Mouse (Mus musculus) adrenal gland, adult 8-10 months (tissue): ENCODE measurements around the gene Mapt. TPM values are rescaled to one million over a fixed set of nuclear protein-coding genes. Genes with fewer than 3 reads are reported as not detected.

ENCODE experiments used
- DNase-seq: peaks from one replicate; pipeline ENCODE4 v3.0.0; 2022
- total RNA-seq, 4 experiments: library from RNA; stranded (reverse); gene quantifications; 2 replicates each; pipeline ENCODE4 v1.2.4; 2022

Gene Mapt
- total RNA-seq, 4 experiments from 2014 or later, result 154 to 281 (median 182) TPM

DNA sequence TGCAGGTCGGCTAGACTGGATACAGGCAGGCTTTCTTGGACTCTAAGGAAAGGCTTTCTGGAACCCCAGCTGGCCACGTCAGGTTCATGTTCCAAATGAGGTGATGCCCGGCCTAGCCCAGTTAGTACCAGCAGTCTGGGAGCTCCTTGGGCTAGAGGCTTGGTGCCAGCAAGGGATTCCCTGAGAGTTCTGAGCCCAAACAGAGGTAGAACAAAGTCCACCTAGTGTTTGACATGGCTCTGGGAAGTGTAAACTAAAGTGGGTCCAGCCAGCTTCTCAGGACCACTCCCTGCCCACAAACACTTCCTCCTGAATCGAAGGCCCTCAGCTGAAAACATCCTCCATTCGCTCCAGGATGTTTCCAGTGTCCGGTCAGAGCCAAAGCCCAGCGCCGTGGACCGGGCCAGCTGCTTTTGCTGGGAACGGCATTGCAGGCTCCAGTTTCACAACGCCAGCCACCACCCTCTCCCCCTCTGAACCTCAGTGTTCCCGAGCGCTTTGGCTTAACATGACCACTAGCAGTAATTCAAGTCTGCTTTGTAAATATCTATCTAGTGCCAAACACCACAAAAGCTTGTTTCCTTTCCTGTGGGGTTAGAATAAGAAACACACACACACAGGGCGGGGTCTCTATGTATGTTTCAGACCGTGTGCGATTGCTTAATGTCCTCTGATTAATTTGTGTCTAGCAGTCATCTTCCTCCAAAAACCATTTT is 85.7 kb downstream of the Mapt start:
- DNase-seq, result no peak

DNA sequence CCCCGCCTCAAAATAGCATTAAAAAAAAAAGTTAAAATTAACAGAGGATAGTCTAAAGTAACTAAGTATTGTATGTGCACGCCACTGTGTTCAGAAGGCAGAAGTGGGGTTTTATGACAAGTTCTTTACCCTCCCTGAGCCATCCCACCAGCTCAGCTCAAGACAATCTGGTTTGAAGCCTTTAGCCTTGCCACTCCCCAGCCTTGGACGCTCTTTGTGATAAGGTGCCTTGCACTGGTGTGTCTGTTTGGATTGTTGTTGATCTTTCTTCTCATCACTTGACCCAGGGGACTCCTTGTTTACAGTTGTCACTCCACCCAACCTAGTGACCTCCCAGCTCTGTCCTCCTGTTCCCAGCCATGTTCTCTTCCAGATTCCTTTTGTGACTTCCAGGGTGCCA is 86.4 kb downstream of the Mapt start:
- DNase-seq, result no peak

- no peak for DNase-seq
Observed at GRCm38 (mm10) chr11:104318940-104319781, 88.0 kb downstream of the Mapt start.

DNA sequence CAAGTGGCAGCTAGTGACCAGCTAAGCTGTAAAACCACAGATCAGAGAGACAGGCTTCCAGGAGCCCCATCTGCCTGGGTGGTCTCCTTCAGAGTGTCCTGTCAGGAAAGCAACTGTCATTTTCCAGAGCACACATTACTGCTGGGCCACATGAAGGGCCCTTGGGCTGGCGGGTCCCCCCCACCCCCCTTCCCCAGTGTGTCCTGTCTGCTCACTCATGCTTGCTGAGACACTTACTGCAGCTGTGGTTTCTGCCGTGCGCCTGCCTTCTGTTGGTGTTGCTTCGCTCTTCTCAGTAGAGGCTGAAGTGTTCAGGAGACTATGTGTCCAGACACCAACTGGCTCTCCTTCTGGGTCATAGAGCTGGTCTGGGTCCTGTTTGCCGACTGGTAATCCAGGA is 89.3 kb downstream of the Mapt start:
- DNase-seq, result no peak

- DNase-seq, result no peak
Observed at GRCm38 (mm10) chr11:104322142-104322541, 91.0 kb downstream of the Mapt start.

- DNase-seq, result no peak
Observed at GRCm38 (mm10) chr11:104327462-104327861, 96.3 kb downstream of the Mapt start.

- no peak for DNase-seq
Observed at GRCm38 (mm10) chr11:104327946-104328345, 96.8 kb downstream of the Mapt start.

DNA sequence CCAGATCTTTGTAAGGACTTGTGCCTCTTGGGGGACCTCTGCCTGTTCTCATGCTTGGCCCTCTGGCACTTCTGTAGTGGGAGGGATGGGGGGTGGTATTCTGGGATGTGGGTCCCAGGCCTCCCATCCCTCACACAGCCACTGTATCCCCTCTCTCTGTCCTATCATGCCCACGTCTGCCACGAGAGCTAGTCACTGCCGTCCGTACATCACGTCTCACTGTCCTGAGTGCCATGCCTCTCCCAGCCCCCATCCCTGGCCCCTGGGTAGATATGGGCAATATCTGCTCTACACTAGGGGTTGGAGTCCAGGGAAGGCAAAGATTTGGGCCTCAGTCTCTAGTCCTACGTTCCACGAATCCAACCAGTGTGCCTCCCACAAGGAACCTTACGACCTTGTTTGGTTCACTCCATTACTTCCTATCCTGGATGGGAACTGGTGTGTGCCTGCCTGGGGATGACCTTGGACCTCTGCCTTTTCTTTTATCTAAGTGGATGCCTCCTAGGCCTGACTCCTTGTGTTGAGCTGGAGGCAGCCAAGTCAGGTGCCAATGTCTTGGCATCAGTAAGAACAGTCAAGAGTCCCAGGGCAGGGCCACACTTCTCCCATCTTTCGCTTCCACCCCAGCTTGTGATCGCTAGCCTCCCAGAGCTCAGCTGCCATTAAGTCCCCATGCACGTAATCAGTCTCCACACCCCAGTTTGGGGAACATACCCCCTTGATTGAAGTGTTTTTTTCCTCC is 98.2 kb downstream of the Mapt start:
- DNase-seq, result no peak

DNA sequence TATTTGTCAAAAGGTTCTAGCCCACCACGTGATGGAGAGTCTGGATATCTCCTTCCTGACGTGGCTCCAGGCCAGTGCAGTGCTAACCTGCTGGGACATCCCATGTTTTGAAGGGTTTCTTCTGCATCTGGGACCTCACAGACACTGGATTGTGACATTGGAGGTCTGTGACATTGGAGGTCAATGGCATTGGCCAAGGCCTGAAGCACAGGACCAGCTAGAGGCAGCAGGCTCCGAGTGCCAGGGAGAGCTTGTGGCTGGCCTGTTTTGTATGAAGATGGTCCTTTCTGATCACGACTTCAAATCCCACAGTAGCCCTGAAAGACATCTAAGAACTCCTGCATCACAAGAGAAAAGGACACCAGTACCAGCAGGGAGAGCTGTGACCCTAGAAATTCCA is 99.0 kb downstream of the Mapt start:
- no peak for DNase-seq

DNA sequence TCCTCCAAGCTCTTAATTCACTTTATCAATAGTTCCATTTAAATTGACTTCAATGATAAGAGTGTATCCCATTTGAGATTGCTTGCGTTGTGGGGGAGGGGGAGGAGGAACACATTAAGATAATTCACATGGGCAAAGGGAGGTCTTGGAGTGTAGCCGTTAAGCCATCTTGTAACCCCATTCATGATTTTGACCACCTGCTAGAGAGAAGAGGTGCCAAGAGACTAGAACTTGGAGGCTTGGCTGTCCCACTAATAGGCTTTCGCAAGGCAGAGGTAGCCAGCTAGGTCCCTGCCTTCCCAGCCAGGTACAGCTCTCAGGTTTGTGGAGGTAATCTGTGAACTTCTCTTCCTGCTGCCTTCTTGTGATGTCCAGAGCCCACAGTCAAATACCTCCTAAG is 100.0 kb downstream of the Mapt start:
- no peak for DNase-seq

DNA sequence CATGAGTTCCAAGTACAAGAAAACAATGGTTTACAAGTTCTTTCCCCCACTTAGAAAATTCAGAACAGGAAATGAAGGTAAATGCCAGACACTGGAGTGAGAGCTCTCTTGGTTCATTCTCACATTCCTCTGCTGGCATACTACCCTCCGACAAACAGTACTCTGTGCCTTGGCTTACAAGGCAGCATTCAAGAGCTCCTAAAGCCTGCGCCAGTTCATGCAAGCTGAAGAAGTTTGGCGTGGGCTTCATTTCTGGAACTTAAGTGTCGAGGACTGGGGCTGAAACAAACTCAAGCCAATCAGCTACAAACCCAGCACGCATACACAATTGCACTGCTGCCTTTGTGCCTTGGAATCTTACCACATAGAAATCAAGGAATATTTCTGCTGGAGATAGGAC is 100.9 kb downstream of the Mapt start:
- DNase-seq, result no peak

GRCm38 (mm10) chr11:104334115-104334514 is 102.9 kb downstream of the Mapt start:
- DNase-seq, result no peak

DNA sequence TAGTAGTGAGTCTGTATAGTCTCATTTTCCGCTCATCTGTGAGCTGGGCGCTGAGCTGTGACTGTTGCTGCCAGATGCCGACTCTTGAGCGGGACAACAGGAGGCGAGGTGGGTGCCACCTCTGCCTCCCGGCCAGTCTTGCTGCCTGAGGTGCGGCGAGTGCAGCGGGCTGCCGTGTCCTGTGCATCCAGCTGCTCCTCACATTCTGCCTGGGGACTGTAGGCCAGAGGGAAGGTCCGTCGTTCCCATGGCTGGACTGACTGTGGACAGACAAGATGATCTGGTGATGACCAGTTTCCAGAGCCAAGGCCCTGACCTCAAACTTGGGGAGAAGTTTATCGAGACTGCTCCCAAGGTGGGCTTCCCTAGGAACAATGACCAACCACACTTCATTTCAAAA is 103.8 kb downstream of the Mapt start:
- no peak for DNase-seq

DNA sequence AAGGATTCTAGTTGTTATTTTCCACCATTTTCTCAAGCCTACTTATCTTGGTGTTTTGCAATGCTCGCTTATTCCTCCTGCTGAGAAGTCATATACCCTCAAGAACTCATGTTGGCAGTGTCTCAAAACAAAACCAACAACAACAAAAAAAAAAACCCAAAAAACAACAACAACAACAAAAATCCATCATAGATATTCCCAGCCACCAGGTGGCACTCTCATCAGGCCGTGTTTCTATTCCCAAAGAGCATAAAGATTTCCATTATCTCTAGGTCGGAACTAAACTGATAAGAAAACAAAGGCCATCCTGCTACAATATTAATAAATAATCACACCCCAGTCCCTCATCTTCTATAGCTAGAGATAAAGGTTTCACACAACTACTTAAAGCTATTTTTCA is 115.7 kb downstream of the Mapt start:
- DNase-seq, result no peak

DNA sequence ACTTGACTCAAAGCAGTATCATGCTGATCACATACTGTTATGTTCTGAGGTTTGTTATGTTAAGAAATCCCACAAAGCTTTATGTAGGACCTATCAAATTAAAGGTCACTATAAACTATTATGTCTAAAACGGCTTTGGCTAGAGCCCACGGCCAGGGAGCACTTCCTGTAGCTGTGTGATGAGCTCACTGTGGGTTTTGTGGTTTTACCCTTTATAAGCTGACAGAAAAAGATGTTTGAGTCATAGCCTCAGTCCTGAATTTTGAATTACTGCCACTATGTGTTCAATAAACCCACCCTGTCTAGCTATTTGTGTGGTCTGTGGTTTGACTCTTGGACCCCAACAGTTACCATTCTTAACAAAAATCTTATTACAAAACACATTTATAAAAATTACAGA is 130.6 kb downstream of the Mapt start:
- DNase-seq, result no peak

GRCm38 (mm10) chr11:104362704-104363103 is 131.5 kb downstream of the Mapt start:
- DNase-seq, result no peak

DNA sequence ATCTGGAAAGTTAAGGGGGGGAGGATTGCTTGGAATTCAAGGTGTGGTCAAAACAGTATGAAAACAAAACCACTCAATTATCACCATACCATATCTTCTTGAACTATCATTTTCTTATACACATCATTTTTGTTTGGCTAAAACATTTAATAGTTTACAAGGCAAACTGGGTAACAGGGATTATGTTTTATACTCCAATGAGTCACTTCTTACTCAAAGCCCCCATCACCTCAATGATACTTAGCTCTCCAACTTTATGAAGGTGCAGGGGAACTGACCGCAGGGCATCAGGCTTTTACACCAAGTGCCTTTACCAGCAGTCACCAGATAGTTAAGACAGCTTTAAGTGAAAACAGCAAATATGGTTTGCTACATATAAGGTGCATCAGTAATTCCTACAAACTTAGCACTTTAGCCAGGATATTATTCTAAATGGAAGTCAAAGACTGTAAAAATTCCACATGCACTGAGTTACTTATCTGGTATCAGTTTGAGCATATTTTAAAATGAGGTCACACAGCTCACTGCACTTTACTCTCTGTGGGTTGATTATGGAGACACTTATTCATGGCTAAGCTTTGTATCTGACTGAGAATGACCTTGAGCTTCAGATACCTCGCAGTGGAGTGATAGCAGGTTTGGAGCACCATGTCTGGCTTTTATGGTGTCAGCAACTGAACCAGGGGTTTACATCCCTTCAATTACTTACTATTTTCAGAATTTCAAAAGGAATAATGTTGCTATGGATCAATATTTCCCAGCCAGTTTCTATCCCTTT is 132.8 kb downstream of the Mapt start:
- no peak for DNase-seq

- DNase-seq, result no peak
Observed at GRCm38 (mm10) chr11:104367486-104368190, 136.4 kb downstream of the Mapt start.

DNA sequence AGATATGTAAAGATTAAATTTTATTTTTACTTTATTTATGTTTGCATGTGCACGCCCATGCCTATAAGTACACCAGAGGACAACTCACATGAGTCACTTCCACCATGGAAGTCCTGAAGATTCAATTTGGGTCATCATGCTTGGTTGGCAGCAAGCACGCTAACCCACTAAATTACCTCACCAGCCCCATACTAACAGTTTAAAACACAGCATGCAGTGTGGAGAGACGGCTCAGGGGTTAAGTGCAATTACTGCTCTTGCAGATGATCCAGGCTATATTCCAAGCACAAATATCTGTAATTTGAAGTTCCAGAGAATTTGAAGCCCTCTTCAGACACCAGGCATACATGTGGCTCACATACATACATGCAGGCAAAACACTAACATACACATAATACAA is 145.1 kb downstream of the Mapt start:
- no peak for DNase-seq

GRCm38 (mm10) chr11:104379635-104380034 is 148.4 kb downstream of the Mapt start:
- DNase-seq, result no peak
